9 mouse cellular contexts compared by ENCODE assay signal in genomic region chr2:26153909-26154340, GRCm38 (mm10). TPM values are rescaled to one million over a fixed set of nuclear protein-coding genes. Genes with fewer than 3 reads are reported as not detected.
A peak's percentile ranks its signal among the peaks of the same experiment; 100 is the strongest.
DNase-seq lines count a peak whose midpoint lies in the region; ATAC-seq and TF ChIP-seq lines count a peak whose summit lies in the region.
"Had no signal": no experiment of that assay in that cellular context is flagged by ENCODE, and none has a peak within 500 bp of the region (broad histone marks: within the 10 kb centered on the region; RNA-seq: fewer than 3 reads in every experiment).

No protein-coding gene starts in this region.

- no peaks in the 10 kb centered on the region for H3K27me3 ChIP-seq in limb, embryonic 13.5 days
- H3K27me3 ChIP-seq in midbrain, embryonic 16.5 days (ENCODE audit: control insufficient read depth, insufficient read depth, low read depth, low read length), result no peaks in the 10 kb centered on the region

- no peaks in the 10 kb centered on the region for H3K4me1 ChIP-seq in limb, embryonic 13.5 days
- peaks cover 17% of the 10 kb centered on the region for H3K4me1 ChIP-seq in midbrain, embryonic 16.5 days (ENCODE audit: control insufficient read depth, insufficient read depth, low read length)

- H3K4me2 ChIP-seq in limb, embryonic 13.5 days (replicated peaks), result no peak overlapping the region
- H3K4me2 ChIP-seq in midbrain, embryonic 16.5 days (ENCODE audit: low read length), result no peak overlapping the region

- no peak overlapping the region for H3K27ac ChIP-seq in gastrocnemius, adult 2 months
- no peak overlapping the region for H3K27ac ChIP-seq in limb, embryonic 13.5 days
- no peak overlapping the region for H3K27ac ChIP-seq in midbrain, embryonic 16.5 days (ENCODE audit: low read length)

- H3K4me3 ChIP-seq in gastrocnemius, adult 2 months, result no peak overlapping the region
- no peak overlapping the region for H3K4me3 ChIP-seq in limb, embryonic 13.5 days
- H3K4me3 ChIP-seq in midbrain, embryonic 16.5 days (ENCODE audit: low read depth, low read length), result no peak overlapping the region

- ATAC-seq in CD4-positive, CD25-positive, alpha-beta regulatory T cell, adult 4 months, result peak; percentile 39
- peak; percentile 59 for ATAC-seq in granulocyte monocyte progenitor cell, adult 5-6 weeks (replicated peaks; ENCODE audit: poor library complexity, severe bottlenecking)
- peak; percentile 75 for ATAC-seq in limb, embryonic 13.5 days (ENCODE audit: low FRiP score, low read depth)
- peak; percentile 77 for ATAC-seq in midbrain, embryonic 16.5 days

- no peak overlapping the region for H3K9ac ChIP-seq in limb, embryonic 13.5 days
- H3K9ac ChIP-seq in midbrain, embryonic 16.5 days (ENCODE audit: low read depth, low read length), result no peak overlapping the region

- WGBS in limb, embryonic 13.5 days, result 11% methylated on average over 4 of the region's 4 CpGs
- 10% methylated on average over 4 of the region's 4 CpGs for WGBS in midbrain, embryonic 16.5 days

- peak; percentile 84 for TF ChIP-seq CTCF in gastrocnemius, adult 2 months (IDR thresholded peaks at IDR 0.05)

- intact Hi-C loops in gastrocnemius, adult 2 months (cut with DNase I), result loop anchor here (1.0 kb wide), 1 partner anchor 119 kb away; no protein-coding TSS in a partner anchor

- no peak for DNase-seq in gastrocnemius, adult 2 months
- DNase-seq in gastrocnemius, postnatal 4 days (ENCODE audit: low spot score in 2 of 2), result no peak
- DNase-seq in cerebellum, adult 8-10 months, result peak; percentile 65
- DNase-seq in urinary bladder, postnatal 4 days (ENCODE audit: low spot score in 2 of 2), result no peak

- H3K9me3 ChIP-seq in limb, embryonic 13.5 days, result no peaks in the 10 kb centered on the region
- no peaks in the 10 kb centered on the region for H3K9me3 ChIP-seq in midbrain, embryonic 16.5 days (replicated peaks; ENCODE audit: control insufficient read depth, low read length, poor library complexity, severe bottlenecking)

- no peaks in the 10 kb centered on the region for H3K36me3 ChIP-seq in limb, embryonic 13.5 days
- H3K36me3 ChIP-seq in midbrain, embryonic 16.5 days (ENCODE audit: control insufficient read depth, insufficient read depth, low read length), result no peaks in the 10 kb centered on the region

RNA-seq across cellular contexts. Expression of gene Nacc2, which starts 30.9 kb away (rescaled TPM):
- total RNA-seq in gastrocnemius, adult 2 months (2021), result 10 to 100 TPM; 18.9 to 32.6 TPM
- 10 to 100 TPM; 10.8 to 11.2 TPM for total RNA-seq in gastrocnemius, postnatal 4 days (2021)
- polyA plus RNA-seq in CD4-positive, CD25-positive, alpha-beta regulatory T cell, adult 4 months (2017; shearing (Covaris generic)), result under 1 TPM; 0.44 to 0.75 TPM
- total RNA-seq in granulocyte monocyte progenitor cell, adult 5-6 weeks (2014; fragmentation: Nextera tagmentation), result 0.30 and 0.62 TPM in 2 replicates
- total RNA-seq in granulocyte monocyte progenitor cell, adult 5-6 weeks (2017), result 0.57 and 0.65 TPM in 2 replicates
- 5.2 and 6.0 TPM in 2 replicates for polyA plus RNA-seq in limb, embryonic 13.5 days (2015; fragmentation: Nextera tagmentation; extraction: Ambion mirVana)
- polyA plus RNA-seq in midbrain, embryonic 16.5 days (2015; fragmentation: Nextera tagmentation; extraction: Ambion mirVana), result 14.1 and 18.1 TPM in 2 replicates

RNA-seq across cellular contexts. Expression of gene Lhx3, which starts 54.2 kb away (rescaled TPM):
- not detected for total RNA-seq in gastrocnemius, adult 2 months (2021)
- total RNA-seq in gastrocnemius, postnatal 4 days (2021), result not detected
- not detected for polyA plus RNA-seq in CD4-positive, CD25-positive, alpha-beta regulatory T cell, adult 4 months (2017; shearing (Covaris generic))
- not detected in 2 replicates for total RNA-seq in granulocyte monocyte progenitor cell, adult 5-6 weeks (2014; fragmentation: Nextera tagmentation)
- not detected in 2 replicates for total RNA-seq in granulocyte monocyte progenitor cell, adult 5-6 weeks (2017)
- polyA plus RNA-seq in limb, embryonic 13.5 days (2015; fragmentation: Nextera tagmentation; extraction: Ambion mirVana), result not detected in 2 replicates
- not detected in 2 replicates for polyA plus RNA-seq in midbrain, embryonic 16.5 days (2015; fragmentation: Nextera tagmentation; extraction: Ambion mirVana)
- total RNA-seq: layer of hippocampus, postnatal 36 days had no signal

Comparison
In these comparisons a context has a peak if more than half of its experiments do, and no peak if none do; other contexts are left out.
1. RNA of gene Nacc2, which starts 30.9 kb away (total RNA-seq): 18.9 to 32.6 TPM in gastrocnemius, adult 2 months and 10.8 to 11.2 TPM in gastrocnemius, postnatal 4 days; 0.30 to 0.65 TPM in granulocyte monocyte progenitor cell, adult 5-6 weeks; every median in the first group is over 4 times any median in the second.
2. Peak in every context shown above with its lines, with median percentiles within 50 percentile points of each other: ATAC-seq.